Mouse (Mus musculus): ENCODE measurements around the gene Nell2.

DNA sequence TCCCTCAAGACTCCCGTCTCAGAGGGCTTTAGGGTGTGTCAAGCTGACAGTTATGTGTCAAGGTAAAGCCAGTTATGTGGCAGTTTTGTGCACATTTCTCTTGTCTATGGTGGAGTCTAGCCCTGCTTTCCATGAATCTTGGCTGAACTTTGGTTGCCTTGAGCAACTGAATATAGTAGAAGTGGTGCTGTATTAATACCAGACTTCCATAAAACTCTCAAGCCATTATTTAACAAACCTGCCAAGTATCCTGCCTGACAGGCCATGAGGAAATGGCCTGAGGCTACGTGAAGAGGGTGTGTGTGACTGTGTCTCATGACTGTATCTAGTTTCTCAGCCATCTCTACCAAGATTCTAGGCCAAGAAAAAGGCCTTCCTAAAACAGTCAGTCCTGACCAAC lies 147.5 kb downstream of the Nell2 start:
- TF ChIP-seq CTCF (IDR thresholded peaks at IDR 0.05; ENCODE audit: extremely low read depth, insufficient read depth, low read length) (no peak), POLR2A (IDR thresholded peaks at IDR 0.05; ENCODE audit: extremely low read depth, insufficient read depth, low read length) (no peak)

Measured in cortical plate, adult 2 months (tissue).